Mouse (Mus musculus) right cerebral cortex, postnatal 36 days (tissue): Measurements from ENCODE around the gene Cyp3a41a.
"Not testable (repeated sequence)": the region's sequence is repeated elsewhere in the genome, so short reads cannot be mapped to it uniquely, and the experiment has no call there.

Experiments
- DNase-seq, 2 experiments: peaks; one replicate each; pipeline ENCODE4 v3.0.0; 2022; ENCODE audit warnings: low spot score in 2 of 2, mixed read lengths in 1 of 2

The Cyp3a41a gene

GRCm38 (mm10) chr5:145720036-145720435, at the start of gene Cyp3a41a:
TSS of gene Cyp3a41a (minus strand) at chr5:145720136.
- not testable (repeated sequence) for DNase-seq

DNA sequence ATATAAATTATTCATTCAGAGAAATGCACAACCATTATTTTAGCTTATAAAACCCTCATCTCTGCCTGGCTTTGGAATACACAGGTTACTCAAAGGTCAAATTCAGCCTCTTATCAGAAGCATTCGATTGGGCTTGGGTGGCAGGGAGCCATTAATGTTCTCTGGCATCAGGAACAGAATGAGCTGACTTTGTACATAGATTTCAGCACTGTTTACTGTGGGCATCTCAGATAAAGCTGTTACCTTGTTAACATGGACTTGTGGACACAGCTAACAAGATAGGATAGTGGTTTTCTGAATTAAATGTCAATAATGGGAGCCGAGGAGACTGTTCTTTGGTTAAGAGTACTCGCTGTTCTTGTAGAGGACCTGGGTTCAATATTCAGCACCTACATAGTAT, 17.6 kb upstream of the Cyp3a41a start:
- DNase-seq, result not testable (repeated sequence)

- DNase-seq, result not testable (repeated sequence)
These were observed 5.6 kb downstream of the Cyp3a41a start for GRCm38 (mm10) chr5:145714296-145714695.

DNA sequence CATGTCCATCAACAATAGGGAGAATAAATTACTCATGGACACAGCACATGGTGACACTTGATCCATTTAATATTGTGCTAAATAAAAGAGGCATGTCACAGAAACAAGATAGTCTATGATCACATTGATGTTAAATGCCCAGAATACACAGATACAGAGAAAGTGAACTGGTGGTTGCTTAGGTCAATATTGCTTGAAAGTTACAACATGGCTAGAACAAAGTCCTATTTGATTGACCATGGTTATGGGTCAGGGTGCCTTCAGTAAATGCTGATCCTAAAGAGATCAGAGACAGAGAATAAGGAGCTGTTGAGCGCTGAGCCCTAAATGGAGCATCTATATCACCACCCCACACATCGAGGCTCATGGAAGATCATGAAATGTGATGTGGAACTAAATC, 12.6 kb downstream of the Cyp3a41a start:
- DNase-seq, result not testable (repeated sequence)

DNA sequence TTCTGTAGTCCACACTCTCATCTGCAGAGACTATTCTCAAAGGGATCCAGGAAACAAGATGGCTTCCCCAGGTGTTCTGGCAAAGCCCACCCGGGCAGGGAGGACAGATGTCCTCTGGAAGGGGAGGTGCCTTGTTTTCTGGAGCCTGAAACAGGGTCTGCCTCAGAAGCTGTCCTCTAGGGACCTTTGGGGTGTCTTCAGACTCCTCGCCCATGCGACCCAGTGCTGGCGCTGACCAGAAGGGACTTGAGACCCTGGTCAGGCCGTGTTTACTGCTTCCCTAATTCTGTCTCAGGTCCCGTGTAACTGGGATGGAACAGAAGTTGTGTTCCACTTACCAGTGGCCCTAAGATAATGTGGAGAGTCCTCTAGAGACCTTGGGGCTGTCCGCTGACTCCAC, 57.9 kb downstream of the Cyp3a41a start:
- no peak for DNase-seq

DNA sequence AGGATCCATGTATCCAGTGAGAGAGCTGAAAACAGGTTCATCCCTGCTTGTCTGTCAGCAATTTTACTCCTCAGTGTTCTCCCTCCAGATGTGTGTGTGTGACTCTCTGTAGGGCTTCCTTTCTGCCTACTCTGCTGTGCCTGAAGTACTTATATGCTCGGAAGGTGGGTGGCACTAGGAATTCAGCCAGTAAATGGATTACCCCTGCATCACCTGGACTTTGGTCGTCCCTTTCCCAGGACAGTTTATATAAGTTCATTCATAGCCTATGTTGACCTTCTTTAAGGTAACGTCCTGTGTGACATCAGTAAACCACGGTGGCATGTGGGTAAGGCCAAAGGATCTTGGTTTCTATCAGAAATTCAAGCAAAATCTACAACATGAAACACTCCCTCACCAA, 72.2 kb downstream of the Cyp3a41a start:
- no peak for DNase-seq
